24 mouse cellular contexts compared by ENCODE assay signal in genomic region chr11:114588554-114588953, GRCm38 (mm10).
"Had no signal": no experiment of that assay in that cellular context is flagged by ENCODE, and none has a peak within 500 bp of the region (broad histone marks: within the 10 kb centered on the region; RNA-seq: fewer than 3 reads in every experiment).

No protein-coding gene starts in this region.

- H3K9me3 ChIP-seq: heart, embryonic 10.5 days; intestine, embryonic 15.5 days; limb, embryonic 10.5 days; limb, embryonic 12.5 days; liver, embryonic 13.5 days; liver, embryonic 15.5 days had no signal

- H3K36me3 ChIP-seq: heart, embryonic 10.5 days; heart, embryonic 12.5 days; hindbrain, embryonic 10.5 days; hindbrain, embryonic 12.5 days; intestine, embryonic 15.5 days; limb, embryonic 10.5 days; limb, embryonic 12.5 days; liver, embryonic 13.5 days; liver, embryonic 15.5 days had no signal

- H3K4me1 ChIP-seq: heart, embryonic 10.5 days; heart, embryonic 12.5 days; intestine, embryonic 15.5 days; limb, embryonic 12.5 days; liver, embryonic 13.5 days; liver, embryonic 15.5 days had no signal

- H3K9ac ChIP-seq: heart, embryonic 12.5 days; hindbrain, embryonic 12.5 days; hindbrain, embryonic 14.5 days; intestine, embryonic 15.5 days; limb, embryonic 12.5 days; liver, embryonic 13.5 days; liver, embryonic 15.5 days; liver, postnatal 0 days had no signal

- H3K4me3 ChIP-seq: heart, embryonic 10.5 days; heart, embryonic 12.5 days; hindbrain, embryonic 10.5 days; hindbrain, embryonic 12.5 days; intestine, embryonic 15.5 days; layer of hippocampus, adult 2 months; left cerebral cortex, adult 2 months; limb, embryonic 10.5 days; limb, embryonic 12.5 days; liver, embryonic 13.5 days; liver, embryonic 15.5 days had no signal

- H3K27me3 ChIP-seq: heart, embryonic 12.5 days; hindbrain, embryonic 12.5 days; intestine, embryonic 15.5 days; limb, embryonic 12.5 days; liver, embryonic 13.5 days; liver, embryonic 15.5 days had no signal

- DNase-seq: gastrocnemius, postnatal 14 days; gastrocnemius, postnatal 36 days; heart, adult 18-20 months; heart, postnatal 10 days; heart, postnatal 36 days; kidney, adult 18-20 months; kidney, adult 8-10 months; kidney, postnatal 10 days; kidney, postnatal 25 days; kidney, postnatal 4 days; liver; liver, embryonic 13.5 days; liver, postnatal 0 days had no signal

- H3K27ac ChIP-seq: heart, embryonic 10.5 days; hindbrain, embryonic 10.5 days; hindbrain, embryonic 14.5 days; intestine, embryonic 15.5 days; layer of hippocampus, adult 2 months; left cerebral cortex, adult 2 months; limb, embryonic 10.5 days; limb, embryonic 12.5 days; liver, embryonic 13.5 days; liver, embryonic 15.5 days had no signal
